Mouse (Mus musculus) brain, embryonic 14.5 days (tissue): ENCODE measurements at regions not wholly inside any gene's neighbourhood (a gene's known extent, or its start where the extent isn't known, plus 50 kb on each side); places are given as distances from the start of the nearest gene placed in this dataset.

ENCODE experiments used
- CTCF ChIP-seq: fragments of 200-500 bp; IDR thresholded peaks from 2 replicates; pipeline ENCODE4 v1.5.1; 2012; ENCODE audit warnings: inconsistent platforms, mild to moderate bottlenecking, moderate library complexity, borderline replicate concordance; ENCODE audit not compliant: insufficient read depth, insufficient read length; ENCODE audit errors: extremely low read depth
- POLR2A ChIP-seq: fragments of 200-500 bp; IDR thresholded peaks from 2 replicates; pipeline ENCODE4 v1.6.1; 2012; ENCODE audit warnings: mild to moderate bottlenecking, inconsistent platforms, borderline replicate concordance; ENCODE audit not compliant: poor library complexity, insufficient read depth, insufficient read length, severe bottlenecking; ENCODE audit errors: extremely low read depth

DNA sequence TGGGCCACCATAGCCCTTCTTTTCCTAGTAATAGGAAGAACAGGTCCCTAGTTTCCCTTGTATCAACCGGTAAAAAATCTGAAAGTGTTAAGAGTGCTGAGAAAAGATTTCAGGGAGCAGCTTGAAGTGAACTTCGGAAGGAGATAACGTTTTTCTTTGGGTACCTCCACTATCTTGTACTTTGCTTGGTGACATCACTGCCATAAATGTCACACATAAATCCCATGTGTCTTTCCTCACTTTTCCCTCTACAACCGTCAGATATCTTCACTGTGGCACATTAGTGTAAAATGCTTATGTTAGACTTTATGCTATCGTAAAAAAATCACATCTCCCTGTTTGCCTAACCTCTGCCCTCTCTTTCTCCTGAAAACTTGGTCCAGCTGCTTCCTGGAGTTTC lies 309.9 kb downstream of the Fgf10 start:
- TF ChIP-seq CTCF (no peak), POLR2A (no peak)
